ENCODE assay signal across 8 mouse cellular contexts in the genomic region with DNA sequence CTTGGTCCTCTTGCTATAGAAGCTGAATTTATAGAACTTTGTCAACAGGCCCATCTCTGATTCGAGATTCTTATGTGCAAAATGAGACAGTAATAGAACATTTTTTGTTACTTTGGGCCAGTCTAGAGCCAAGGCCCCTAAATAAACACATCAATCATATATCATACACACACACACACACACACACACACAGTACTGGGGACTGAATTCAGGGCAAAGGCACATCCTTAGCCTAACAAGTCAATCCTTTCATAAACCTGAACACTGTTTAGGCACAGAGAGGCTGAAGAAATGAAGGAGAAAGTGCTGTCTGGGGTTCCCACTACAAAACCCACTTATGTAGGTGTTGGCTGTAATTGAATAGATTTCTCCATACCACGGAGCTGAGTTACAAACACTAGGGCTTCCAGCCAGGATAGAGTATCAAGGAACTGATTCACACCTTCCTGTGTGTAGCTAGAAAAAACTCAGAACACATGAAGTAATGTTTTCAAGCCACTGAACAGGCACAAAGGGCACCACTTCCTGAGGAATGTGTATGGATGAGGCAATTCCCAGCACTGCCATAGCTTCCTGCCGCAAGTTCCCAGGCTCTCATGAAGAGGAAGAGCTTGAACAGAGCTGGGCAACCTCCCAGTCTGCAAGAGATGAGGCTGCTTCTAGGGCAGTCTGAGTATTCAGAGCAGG. TPM values are rescaled to one million over a fixed set of nuclear protein-coding genes. Genes with fewer than 3 reads are reported as not detected.
DNase-seq lines count a peak whose midpoint lies in the region; TF ChIP-seq lines count a peak whose summit lies in the region.

No protein-coding gene starts in this region.

- peaks cover 13% of the 10 kb centered on the region for H3K4me1 ChIP-seq in heart, embryonic 10.5 days
- H3K4me1 ChIP-seq in limb, embryonic 10.5 days = peaks cover 18% of the 10 kb centered on the region

- H3K79me2 ChIP-seq in myocyte (ENCODE audit: control insufficient read depth, insufficient read depth) = peaks cover 63% of the 10 kb centered on the region

- peak; percentile 41 for DNase-seq in embryo, embryonic 10 days (ENCODE audit: low spot score)
- no peak for DNase-seq in embryo, embryonic 9.5 days (ENCODE audit: extremely low spot score)
- no peak for DNase-seq in heart, embryonic 10.5 days (ENCODE audit: low spot score)
- DNase-seq in limb, embryonic 10.5 days (ENCODE audit: low spot score) = no peak
- DNase-seq in left cerebral cortex, postnatal 4 days = no peak
- DNase-seq in frontal cortex, adult 2 months (ENCODE audit: extremely low spot score in 1 of 2, low spot score in 1 of 2) = no peak
- DNase-seq in frontal cortex, postnatal 25 days (ENCODE audit: low spot score in 2 of 2) = no peak

- 63% methylated on average over 3 of the region's 3 CpGs for WGBS in heart, embryonic 10.5 days
- 79% methylated on average over 3 of the region's 3 CpGs for WGBS in limb, embryonic 10.5 days

- no peak overlapping the region for H3ac ChIP-seq in myocyte (ENCODE audit: control insufficient read depth, insufficient read length)

- H3K4me2 ChIP-seq in myocyte (ENCODE audit: low read depth) = peak overlapping the region; percentile 37

- H3K9me3 ChIP-seq in heart, embryonic 10.5 days = no peaks in the 10 kb centered on the region
- H3K9me3 ChIP-seq in limb, embryonic 10.5 days (replicated peaks) = no peaks in the 10 kb centered on the region

- H3K36me3 ChIP-seq in heart, embryonic 10.5 days = no peaks in the 10 kb centered on the region
- no peaks in the 10 kb centered on the region for H3K36me3 ChIP-seq in limb, embryonic 10.5 days
- H3K36me3 ChIP-seq in myocyte (ENCODE audit: control insufficient read depth, insufficient read depth) = no peaks in the 10 kb centered on the region

- peak overlapping the region; percentile 65; the same call in 1 of the 2 replicates for H3K27ac ChIP-seq in heart, embryonic 10.5 days
- H3K27ac ChIP-seq in limb, embryonic 10.5 days = peak overlapping the region; percentile 31; the same call in 1 of the 2 replicates

- no peaks in the 10 kb centered on the region for H3K27me3 ChIP-seq in heart, embryonic 10.5 days (ENCODE audit: insufficient read depth, poor library complexity, severe bottlenecking)
- H3K27me3 ChIP-seq in limb, embryonic 10.5 days (ENCODE audit: low read depth, poor library complexity, severe bottlenecking) = no peaks in the 10 kb centered on the region
- H3K27me3 ChIP-seq in myocyte (ENCODE audit: control insufficient read depth, insufficient read depth, insufficient read length) = no peaks in the 10 kb centered on the region

- intact Hi-C loops in left cerebral cortex, postnatal 4 days (cut with DNase I) = no loop called here

- no peak for TF ChIP-seq POLR2A in myocyte (IDR thresholded peaks at IDR 0.05; ENCODE audit: insufficient read length, low read depth)

- no peak overlapping the region for H3K4me3 ChIP-seq in heart, embryonic 10.5 days
- no peak overlapping the region for H3K4me3 ChIP-seq in limb, embryonic 10.5 days
- H3K4me3 ChIP-seq in myocyte = no peak overlapping the region

TF ChIP-seq in myocyte, 11 proteins besides CTCF, POLR2A, EP300 and RAD21:
- TF ChIP-seq TCF12 (IDR thresholded peaks at IDR 0.05; ENCODE audit: insufficient read depth, poor library complexity, severe bottlenecking) (no peak), TCF3 (IDR thresholded peaks at IDR 0.05; ENCODE audit: insufficient read length, low read depth) (no peak), POLR2AphosphoS2 (IDR thresholded peaks at IDR 0.05; ENCODE audit: insufficient read length, low read depth) (no peak), MYOD1 (IDR thresholded peaks at IDR 0.05; ENCODE audit: control insufficient read depth in 1 of 3, insufficient read length in 2 of 3, low read depth in 2 of 3) (no peak), CEBPB (IDR thresholded peaks at IDR 0.05; ENCODE audit: insufficient read depth, poor library complexity, severe bottlenecking) (peak; percentile 63; the same call in 1 of the 2 replicates)

RNA-seq across cellular contexts. Expression of a gene that starts 13.4 kb away (rescaled TPM):
- polyA plus RNA-seq in heart, embryonic 10.5 days (2016; fragmentation: Nextera tagmentation; extraction: Ambion mirVana) = 5.4 and 5.5 TPM in 2 replicates
- 5.9 and 7.3 TPM in 2 replicates for polyA plus RNA-seq in limb, embryonic 10.5 days (2016; fragmentation: Nextera tagmentation; extraction: Ambion mirVana)
- 3.0 TPM for polyA plus RNA-seq in myocyte (2012; fragmentation: generic; extraction: Trizol)
- total RNA-seq in left cerebral cortex, postnatal 4 days (2021) = 1 to 10 TPM; 3.1 to 4.0 TPM
- polyA plus RNA-seq in frontal cortex, adult 2 months (2012; rRNA removed) = 3.1 and 3.2 TPM in 2 replicates

RNA-seq across cellular contexts. Expression of a gene that starts 14.4 kb away (rescaled TPM):
- polyA plus RNA-seq in heart, embryonic 10.5 days (2016; fragmentation: Nextera tagmentation; extraction: Ambion mirVana) = 17.0 and 17.3 TPM in 2 replicates
- polyA plus RNA-seq in limb, embryonic 10.5 days (2016; fragmentation: Nextera tagmentation; extraction: Ambion mirVana) = 30.8 and 33.0 TPM in 2 replicates
- polyA plus RNA-seq in myocyte (2012; fragmentation: generic; extraction: Trizol) = 9.5 TPM
- 10 to 100 TPM; 47.9 to 50.8 TPM for total RNA-seq in left cerebral cortex, postnatal 4 days (2021)
- 44.3 and 49.9 TPM in 2 replicates for polyA plus RNA-seq in frontal cortex, adult 2 months (2012; rRNA removed)

RNA-seq across cellular contexts. Expression of a gene that starts 41.1 kb away (rescaled TPM):
- 34.4 and 46.6 TPM in 2 replicates for polyA plus RNA-seq in heart, embryonic 10.5 days (2016; fragmentation: Nextera tagmentation; extraction: Ambion mirVana)
- 32.7 and 37.0 TPM in 2 replicates for polyA plus RNA-seq in limb, embryonic 10.5 days (2016; fragmentation: Nextera tagmentation; extraction: Ambion mirVana)
- 50.6 TPM for polyA plus RNA-seq in myocyte (2012; fragmentation: generic; extraction: Trizol)
- total RNA-seq in left cerebral cortex, postnatal 4 days (2021) = 10 to 100 TPM; 44.9 to 48.1 TPM
- polyA plus RNA-seq in frontal cortex, adult 2 months (2012; rRNA removed) = 53.2 and 59.4 TPM in 2 replicates

RNA-seq across cellular contexts. Expression of a gene that starts 48.8 kb away (rescaled TPM):
- not detected in 2 replicates for polyA plus RNA-seq in heart, embryonic 10.5 days (2016; fragmentation: Nextera tagmentation; extraction: Ambion mirVana)
- polyA plus RNA-seq in limb, embryonic 10.5 days (2016; fragmentation: Nextera tagmentation; extraction: Ambion mirVana) = not detected in 2 replicates
- 0.02 TPM for polyA plus RNA-seq in myocyte (2012; fragmentation: generic; extraction: Trizol)
- total RNA-seq in left cerebral cortex, postnatal 4 days (2021) = 1 to 10 TPM; 1.9 TPM
- polyA plus RNA-seq in frontal cortex, adult 2 months (2012; rRNA removed) = 0.18 and 0.80 TPM in 2 replicates

RNA-seq across cellular contexts. Expression of a gene that starts 55.1 kb away (rescaled TPM):
- polyA plus RNA-seq in heart, embryonic 10.5 days (2016; fragmentation: Nextera tagmentation; extraction: Ambion mirVana) = 41.2 and 50.5 TPM in 2 replicates
- 36.3 and 37.0 TPM in 2 replicates for polyA plus RNA-seq in limb, embryonic 10.5 days (2016; fragmentation: Nextera tagmentation; extraction: Ambion mirVana)
- 153 TPM for polyA plus RNA-seq in myocyte (2012; fragmentation: generic; extraction: Trizol)
- 100 to 1,000 TPM; 101 to 110 TPM for total RNA-seq in left cerebral cortex, postnatal 4 days (2021)
- 396 and 571 TPM in 2 replicates for polyA plus RNA-seq in frontal cortex, adult 2 months (2012; rRNA removed)
